Mouse (Mus musculus): ENCODE data around the gene Ccni. TPM values are rescaled to one million over a fixed set of nuclear protein-coding genes. Genes with fewer than 3 reads are reported as not detected.

The Ccni gene
- total RNA-seq, 2 experiments from 2014 or later, result 66.3 to 72.1 TPM

DNA sequence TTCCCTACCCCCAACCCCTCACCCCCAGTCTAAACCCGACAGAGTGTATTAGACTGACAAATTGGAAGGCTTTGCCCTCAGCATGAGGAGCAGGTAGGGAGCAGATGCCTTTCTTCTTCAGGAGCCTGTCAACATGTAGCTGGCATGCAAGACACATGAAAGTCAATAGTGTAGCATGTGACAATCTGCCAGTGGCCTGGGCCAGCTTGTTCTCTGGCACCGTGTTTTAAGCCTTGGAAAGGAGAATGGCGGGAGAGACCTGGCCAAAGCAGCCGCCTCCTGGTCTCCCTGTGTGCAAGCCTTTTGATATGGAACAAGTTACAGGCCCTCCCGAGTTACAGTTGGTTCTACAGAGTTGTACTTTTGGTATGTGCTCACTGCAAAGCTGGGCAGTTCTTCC lies 65.5 kb downstream of the Ccni start:
- DNase-seq (ENCODE audit: low spot score), result peak; percentile 61

DNA sequence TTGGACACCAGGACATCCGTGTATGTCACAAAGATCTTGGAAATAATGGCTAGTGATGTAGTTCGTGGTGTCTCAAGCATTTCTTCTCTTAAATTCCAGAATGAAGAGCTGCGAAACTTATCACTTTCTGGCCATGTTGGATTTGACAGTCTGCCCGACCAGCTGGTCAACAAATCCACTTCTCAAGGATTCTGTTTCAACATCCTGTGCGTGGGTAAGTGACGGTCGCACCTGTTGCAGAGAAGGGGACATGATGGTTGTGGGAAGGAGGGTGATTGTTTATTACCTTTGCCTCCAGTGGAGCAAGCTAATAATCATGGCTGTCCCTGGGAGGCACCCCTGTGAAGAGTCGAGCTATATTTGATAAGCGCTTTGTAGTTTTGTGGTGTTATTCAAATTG lies 66.9 kb downstream of the Ccni start:
- DNase-seq (ENCODE audit: low spot score), result no peak

DNA sequence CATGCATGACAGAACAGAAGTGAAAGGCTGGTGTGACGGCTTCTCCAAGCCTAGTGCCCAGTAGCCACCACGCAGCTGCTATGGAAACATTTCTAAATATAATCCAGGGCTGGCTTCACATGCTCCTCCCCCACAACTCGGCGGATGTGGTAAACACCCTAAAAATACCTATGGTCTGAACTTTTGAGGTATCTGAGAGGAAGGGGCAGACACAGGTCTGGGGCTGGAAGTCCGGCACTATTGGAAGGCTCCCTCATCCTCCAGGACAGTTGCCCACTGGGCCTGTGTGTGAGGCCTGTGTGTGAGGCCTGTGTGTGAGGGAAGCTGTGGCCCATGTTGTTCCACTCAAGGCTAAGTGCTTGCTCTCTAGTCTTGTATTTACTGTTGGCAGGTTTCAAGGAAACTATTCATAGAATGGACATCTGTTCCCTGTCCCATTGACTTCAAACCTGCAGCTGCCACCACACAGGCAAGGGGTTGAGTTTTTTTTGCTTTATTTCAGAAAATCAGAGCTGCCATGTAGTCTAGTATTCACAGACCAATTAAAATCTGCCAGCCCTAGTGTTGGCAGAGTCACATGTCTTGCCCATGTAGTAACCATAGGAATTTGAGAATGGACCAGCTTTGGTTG lies 69.2 kb downstream of the Ccni start:
- DNase-seq (ENCODE audit: low spot score), result peak; percentile 86

DNA sequence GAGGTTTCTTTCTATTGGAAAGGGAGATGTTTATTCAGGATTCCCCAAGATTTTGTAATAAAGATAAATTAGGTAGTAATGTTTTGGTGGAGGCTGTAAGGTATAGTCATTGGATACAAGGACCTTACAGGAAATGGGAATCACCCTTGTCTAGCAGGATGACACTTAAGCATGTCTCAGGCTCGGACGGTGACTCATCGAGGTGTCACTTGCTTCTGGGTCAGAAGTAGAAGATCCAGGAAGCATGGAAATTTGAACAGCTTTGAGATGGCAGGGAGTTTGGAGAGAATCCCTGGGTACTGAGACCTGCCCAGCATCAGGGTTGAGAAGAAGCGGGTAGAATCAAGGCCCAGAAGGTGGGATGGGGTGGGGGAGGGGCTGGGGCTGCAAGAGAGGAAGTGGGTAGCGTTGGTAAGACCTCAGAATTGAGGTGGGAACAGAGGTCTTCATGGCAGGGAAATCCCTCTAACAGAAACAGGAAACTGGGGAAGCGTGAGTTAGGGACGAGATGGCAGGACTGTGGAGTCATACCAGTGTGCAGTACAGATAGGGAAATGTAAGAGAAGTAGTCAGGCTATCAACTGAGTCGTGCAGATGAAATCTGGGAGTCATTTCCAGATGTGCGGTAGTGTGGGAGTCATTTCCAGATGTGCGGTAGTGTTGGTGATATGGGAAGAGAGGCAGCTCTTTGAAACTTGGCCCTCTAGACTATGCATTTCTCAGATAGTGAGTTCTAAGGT lies 70.8 kb downstream of the Ccni start:
- DNase-seq (ENCODE audit: low spot score), result no peak

DNA sequence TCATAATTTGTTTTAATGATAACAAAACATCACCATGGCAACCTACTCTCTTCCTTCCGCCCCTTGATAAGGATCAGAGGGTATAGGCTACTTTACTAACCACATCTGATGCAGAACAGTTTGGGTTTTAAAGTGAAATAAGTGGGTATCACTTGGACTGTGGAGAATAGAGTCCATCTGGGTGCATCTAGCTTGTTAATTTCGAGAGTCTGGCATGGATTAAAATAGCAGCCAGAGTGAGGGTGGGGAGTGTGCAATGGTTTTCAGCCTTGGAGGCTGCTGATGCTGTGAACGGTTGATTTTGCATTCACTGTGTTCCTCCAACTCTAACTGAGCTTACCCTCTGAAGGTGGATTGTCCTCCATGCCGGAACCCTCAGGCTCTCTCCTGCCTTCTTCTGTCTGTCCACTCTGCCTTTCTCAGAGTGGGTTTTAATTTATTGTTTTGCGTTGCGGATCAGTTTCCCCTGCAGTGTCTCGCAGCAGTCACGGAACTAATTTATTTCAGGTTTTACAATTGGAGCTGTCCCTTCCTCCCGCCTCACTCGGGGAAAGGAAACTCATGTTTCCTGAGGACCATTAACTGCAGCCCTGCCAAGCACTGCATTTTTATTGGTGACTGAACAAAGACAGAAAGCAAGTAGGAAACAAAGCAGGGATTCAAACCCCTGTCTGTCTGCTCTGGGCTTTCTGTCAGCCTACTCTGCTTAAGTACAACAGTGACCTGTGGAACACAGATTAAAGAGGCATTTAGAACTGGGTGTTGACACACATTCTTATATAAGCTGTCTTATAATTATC lies 72.7 kb downstream of the Ccni start:
- DNase-seq (ENCODE audit: low spot score), result no peak

Other genes with a start within 250 kb of the Ccni start
- under 1 TPM in 1 of 2 experiments, not detected in 1; 0.07 TPM for gene Sowahb, start 161.5 kb downstream of the Ccni start, total RNA-seq (2021)
- gene Sept11, start 113.1 kb downstream of the Ccni start, total RNA-seq (2021), result 100 to 1,000 TPM in 1 of 2 experiments, 10 to 100 TPM in 1; 92.9 to 103 TPM
- under 1 TPM; 0.66 to 0.73 TPM for gene 2010109A12Rik, start within 50 bp of the Ccni start, total RNA-seq (2021)
- 1 to 10 TPM; 8.4 to 10.0 TPM for gene Ccng2, start 60.8 kb upstream of the Ccni start, total RNA-seq (2021)

All from gastrocnemius, adult 18-20 months (tissue).